Comparison of ENCODE assay signal across 10 mouse cellular contexts in genomic region chr4:132959679-132960045, GRCm38 (mm10). TPM values are rescaled to one million over a fixed set of nuclear protein-coding genes. Genes with fewer than 3 reads are reported as not detected.
A peak's percentile ranks its signal among the peaks of the same experiment; 100 is the strongest.
DNase-seq lines count a peak whose midpoint lies in the region; ATAC-seq and TF ChIP-seq lines count a peak whose summit lies in the region.
"Had no signal": no experiment of that assay in that cellular context is flagged by ENCODE, and none has a peak within 500 bp of the region (broad histone marks: within the 10 kb centered on the region; RNA-seq: fewer than 3 reads in every experiment).

No protein-coding gene starts in this region.

- H3K4me3 ChIP-seq in heart, embryonic 12.5 days = no peak overlapping the region
- H3K4me3 ChIP-seq in spleen, adult 2 months (ENCODE audit: extremely low read depth, insufficient read depth, insufficient read length) = no peak overlapping the region
- H3K4me3 ChIP-seq in limb, embryonic 10.5 days = no peak overlapping the region
- H3K4me3 ChIP-seq in stomach, embryonic 15.5 days (replicated peaks) = no peak overlapping the region
- H3K4me3 ChIP-seq: liver, embryonic 13.5 days had no signal

- WGBS in heart, embryonic 12.5 days = 54% methylated on average over 3 of the region's 3 CpGs
- 60% methylated on average over 3 of the region's 3 CpGs for WGBS in spleen, adult 2 months
- 48% methylated on average over 3 of the region's 3 CpGs for WGBS in limb, embryonic 10.5 days
- 47% methylated on average over 3 of the region's 3 CpGs for WGBS in stomach, embryonic 15.5 days

- peak overlapping the region; percentile 92 for H3K27ac ChIP-seq in heart, embryonic 12.5 days (ENCODE audit: poor library complexity, severe bottlenecking)
- peak overlapping the region; percentile 75 for H3K27ac ChIP-seq in spleen, adult 2 months (ENCODE audit: insufficient read depth, low read length)
- H3K27ac ChIP-seq in limb, embryonic 10.5 days = peak overlapping the region; percentile 86
- peak overlapping the region; percentile 80 for H3K27ac ChIP-seq in stomach, embryonic 15.5 days

- H3K4me2 ChIP-seq in heart, embryonic 12.5 days = no peak overlapping the region
- H3K4me2 ChIP-seq in stomach, embryonic 15.5 days = no peak overlapping the region
- H3K4me2 ChIP-seq: liver, embryonic 13.5 days had no signal

- no peak for TF ChIP-seq POLR2A in spleen, adult 2 months (IDR thresholded peaks at IDR 0.05; ENCODE audit: low read depth, low read length)

- H3K27me3 ChIP-seq in heart, embryonic 12.5 days (replicated peaks) = no peaks in the 10 kb centered on the region
- H3K27me3 ChIP-seq in spleen, adult 2 months (ENCODE audit: control insufficient read depth, insufficient read depth, low read length) = no peaks in the 10 kb centered on the region
- H3K27me3 ChIP-seq in limb, embryonic 10.5 days (ENCODE audit: low read depth, poor library complexity, severe bottlenecking) = no peaks in the 10 kb centered on the region
- no peaks in the 10 kb centered on the region for H3K27me3 ChIP-seq in stomach, embryonic 15.5 days (replicated peaks)
- H3K27me3 ChIP-seq: liver, embryonic 13.5 days had no signal

- no peaks in the 10 kb centered on the region for H3K36me3 ChIP-seq in heart, embryonic 12.5 days
- no peaks in the 10 kb centered on the region for H3K36me3 ChIP-seq in spleen, adult 2 months (ENCODE audit: control insufficient read depth, insufficient read depth, low read length)
- no peaks in the 10 kb centered on the region for H3K36me3 ChIP-seq in limb, embryonic 10.5 days
- no peaks in the 10 kb centered on the region for H3K36me3 ChIP-seq in stomach, embryonic 15.5 days
- H3K36me3 ChIP-seq: liver, embryonic 13.5 days had no signal

- peaks cover 61% of the 10 kb centered on the region for H3K4me1 ChIP-seq in heart, embryonic 12.5 days (replicated peaks)
- H3K4me1 ChIP-seq in spleen, adult 2 months (ENCODE audit: control insufficient read depth, insufficient read depth, insufficient read length) = peaks cover 32% of the 10 kb centered on the region
- H3K4me1 ChIP-seq in limb, embryonic 10.5 days = peaks cover 71% of the 10 kb centered on the region
- peaks cover 29% of the 10 kb centered on the region for H3K4me1 ChIP-seq in stomach, embryonic 15.5 days

- H3K9ac ChIP-seq in heart, embryonic 12.5 days = no peak overlapping the region
- H3K9ac ChIP-seq in stomach, embryonic 15.5 days = no peak overlapping the region
- H3K9ac ChIP-seq: liver, embryonic 13.5 days had no signal

- no peak for ATAC-seq in heart, embryonic 12.5 days (ENCODE audit: insufficient number of reproducible peaks, low FRiP score)
- ATAC-seq in stomach, embryonic 15.5 days (ENCODE audit: insufficient read depth, low FRiP score, low read depth) = no peak

- no peak for DNase-seq in heart, adult 11 months
- no peak for DNase-seq in spleen, adult 2 months (ENCODE audit: low read depth in 1 of 2, low spot score in 2 of 2)
- no peak for DNase-seq in spleen, adult 12 weeks (ENCODE audit: low spot score)
- no peak for DNase-seq in limb, embryonic 10.5 days (ENCODE audit: low spot score)
- DNase-seq in frontal cortex, postnatal 36 days (ENCODE audit: low spot score in 2 of 2) = no peak
- no peak for DNase-seq in urinary bladder, postnatal 10 days (ENCODE audit: low spot score)
- DNase-seq: liver, embryonic 13.5 days; right cerebral cortex, adult 18-20 months had no signal

- no peaks in the 10 kb centered on the region for H3K9me3 ChIP-seq in heart, embryonic 12.5 days (replicated peaks)
- H3K9me3 ChIP-seq in limb, embryonic 10.5 days (replicated peaks) = no peaks in the 10 kb centered on the region
- H3K9me3 ChIP-seq in stomach, embryonic 15.5 days = no peaks in the 10 kb centered on the region
- H3K9me3 ChIP-seq: liver, embryonic 13.5 days had no signal

- TF ChIP-seq CTCF in spleen, adult 2 months (IDR thresholded peaks at IDR 0.05; ENCODE audit: extremely low read depth, insufficient read depth, insufficient read length, insufficient replicate concordance) = no peak

RNA-seq across cellular contexts. Expression of gene Fgr, which starts 14.2 kb away (rescaled TPM):
- 0.19 and 0.23 TPM in 2 replicates for polyA plus RNA-seq in heart, embryonic 12.5 days (2016; fragmentation: Nextera tagmentation; extraction: Ambion mirVana)
- polyA plus RNA-seq in spleen, adult 2 months (2012; rRNA removed) = 37.5 and 39.9 TPM in 2 replicates
- polyA plus RNA-seq in limb, embryonic 10.5 days (2016; fragmentation: Nextera tagmentation; extraction: Ambion mirVana) = 0.19 and 0.33 TPM in 2 replicates
- polyA plus RNA-seq in stomach, embryonic 15.5 days (2015; fragmentation: Nextera tagmentation; extraction: Ambion mirVana) = 1.6 TPM in 2 replicates

RNA-seq across cellular contexts. Expression of gene Fam76a, which starts 37.3 kb away (rescaled TPM):
- 25.9 and 29.0 TPM in 2 replicates for polyA plus RNA-seq in heart, embryonic 12.5 days (2016; fragmentation: Nextera tagmentation; extraction: Ambion mirVana)
- 7.2 and 9.1 TPM in 2 replicates for polyA plus RNA-seq in spleen, adult 2 months (2012; rRNA removed)
- 25.7 and 27.9 TPM in 2 replicates for polyA plus RNA-seq in limb, embryonic 10.5 days (2016; fragmentation: Nextera tagmentation; extraction: Ambion mirVana)
- 39.3 and 45.5 TPM in 2 replicates for polyA plus RNA-seq in stomach, embryonic 15.5 days (2015; fragmentation: Nextera tagmentation; extraction: Ambion mirVana)

RNA-seq across cellular contexts. Expression of gene Ahdc1, which starts 51.4 kb away (rescaled TPM):
- polyA plus RNA-seq in heart, embryonic 12.5 days (2016; fragmentation: Nextera tagmentation; extraction: Ambion mirVana) = 11.6 and 11.7 TPM in 2 replicates
- polyA plus RNA-seq in spleen, adult 2 months (2012; rRNA removed) = 24.3 and 25.1 TPM in 2 replicates
- polyA plus RNA-seq in limb, embryonic 10.5 days (2016; fragmentation: Nextera tagmentation; extraction: Ambion mirVana) = 13.0 and 13.8 TPM in 2 replicates
- 8.2 and 9.3 TPM in 2 replicates for polyA plus RNA-seq in stomach, embryonic 15.5 days (2015; fragmentation: Nextera tagmentation; extraction: Ambion mirVana)

Comparison
In these comparisons a context has a peak if more than half of its experiments do, and no peak if none do; other contexts are left out.
1. RNA of gene Fgr, which starts 14.2 kb away (polyA plus RNA-seq): 37.5 to 39.9 TPM in spleen, adult 2 months; 1.6 TPM in stomach, embryonic 15.5 days, 0.19 to 0.23 TPM in heart, embryonic 12.5 days and 0.19 to 0.33 TPM in limb, embryonic 10.5 days; every median in the first group is over 10 times any median in the second.
2. Peak in every context shown above with its lines, with median percentiles within 50 percentile points of each other: H3K27ac ChIP-seq.